Mouse (Mus musculus) limb, embryonic 13.5 days (tissue): Measurements from ENCODE around the gene Prpf40b. TPM values are rescaled to one million over a fixed set of nuclear protein-coding genes. Genes with fewer than 3 reads are reported as not detected.

Source experiments
- ATAC-seq: fragments of 200-750 bp; cut with Nextera tagmentation; 2 replicates; pipeline ENCODE4 v1.8.0; 2017; ENCODE audit warnings: low read depth, moderate number of reproducible peaks, moderate TSS enrichment; ENCODE audit not compliant: low FRiP score
- H3K27ac ChIP-seq: fragments of 300-500 bp; sonication (generic); 2 replicates; pipeline ENCODE4 v1.5.1; 2015; ENCODE audit warnings: inconsistent platforms, mild to moderate bottlenecking, moderate library complexity
- H3K27me3 ChIP-seq: fragments of 300-500 bp; sonication (generic); 2 replicates; pipeline ENCODE4 v1.6.1; 2015; ENCODE audit warnings: mild to moderate bottlenecking, inconsistent platforms
- H3K36me3 ChIP-seq: fragments of 300-500 bp; sonication (generic); 2 replicates; pipeline ENCODE4 v1.6.1; 2015; ENCODE audit warnings: inconsistent platforms, mild to moderate bottlenecking, moderate library complexity
- H3K4me1 ChIP-seq: fragments of 300-500 bp; sonication (generic); 2 replicates; pipeline ENCODE4 v1.6.1; 2015; ENCODE audit warnings: inconsistent platforms
- H3K4me2 ChIP-seq: fragments of 300-500 bp; sonication (generic); replicated peaks from 2 replicates; pipeline ENCODE4 v1.6.1; 2015; ENCODE audit warnings: inconsistent platforms, mild to moderate bottlenecking, moderate library complexity
- H3K4me3 ChIP-seq: fragments of 300-500 bp; sonication (generic); 2 replicates; pipeline ENCODE4 v1.5.1; 2015; ENCODE audit warnings: moderate library complexity, mild to moderate bottlenecking, inconsistent platforms
- H3K9ac ChIP-seq: fragments of 300-500 bp; sonication (generic); 2 replicates; pipeline ENCODE4 v1.6.1; 2015; ENCODE audit warnings: mild to moderate bottlenecking, inconsistent platforms
- H3K9me3 ChIP-seq: fragments of 300-500 bp; sonication (generic); 2 replicates; pipeline ENCODE4 v1.6.1; 2016; ENCODE audit warnings: inconsistent platforms
- WGBS: fragments of 180-500 bp; shearing (Covaris S2); methylation state at CpG from one replicate; pipeline ENCODE4 v1.1.7; 2015; 5-methylcytosine and 5-hydroxymethylcytosine counted together
- polyA plus RNA-seq: library from polyadenylated mRNA; unstranded; fragments of >200 nt; fragmentation: Nextera tagmentation; extraction: Ambion mirVana; gene quantifications from 2 replicates; pipeline ENCODE4 v1.2.1, GENCODE M21; 2015

Prpf40b gene
- polyA plus RNA-seq, 1 experiment from 2014 or later = 80.3 TPM

- H3K27me3 ChIP-seq = no peaks in the 10 kb centered on the region
- peak overlapping the region; percentile 33; the same call in 1 of the 2 replicates for H3K27ac ChIP-seq
- no peak overlapping the region for H3K4me2 ChIP-seq
- WGBS = 88% methylated on average over 9 of the region's 9 CpGs
- H3K4me3 ChIP-seq = no peak overlapping the region
- peaks cover 99% of the 10 kb centered on the region for H3K36me3 ChIP-seq
- 0 out of 2 replicates have a peak overlapping the region, but pooled peaks have one; percentile 4 for H3K9ac ChIP-seq
- no peak for ATAC-seq
- no peaks in the 10 kb centered on the region for H3K9me3 ChIP-seq
- no peaks in the 10 kb centered on the region for H3K4me1 ChIP-seq
These were observed 26.1 kb downstream of the Prpf40b start for GRCm38 (mm10) chr15:99320978-99321377.

- WGBS = 79% methylated on average over 9 of the region's 9 CpGs
- Histone ChIP-seq H3K9ac (no peak overlapping the region), H3K4me2 (no peak overlapping the region), H3K27me3 (no peaks in the 10 kb centered on the region), H3K36me3 (peaks cover 96% of the 10 kb centered on the region), H3K4me3 (no peak overlapping the region), H3K4me1 (no peaks in the 10 kb centered on the region), H3K9me3 (peaks cover 6% of the 10 kb centered on the region; the same call in 1 of the 2 replicates), H3K27ac (no peak overlapping the region)
- no peak for ATAC-seq
These were observed 29.3 kb downstream of the Prpf40b start for GRCm38 (mm10) chr15:99324151-99324550.

GRCm38 (mm10) chr15:99325598-99325997, 30.7 kb downstream of the Prpf40b start:
- Histone ChIP-seq H3K4me1 (0 out of 2 replicates have a peak, but pooled peaks cover 3% of the 10 kb centered on the region), H3K9ac (no peak overlapping the region), H3K27me3 (no peaks in the 10 kb centered on the region), H3K36me3 (peaks cover 94% of the 10 kb centered on the region), H3K4me3 (no peak overlapping the region), H3K4me2 (no peak overlapping the region), H3K9me3 (peaks cover 6% of the 10 kb centered on the region; the same call in 1 of the 2 replicates), H3K27ac (no peak overlapping the region)
- whole genome bisulfite sequencing = 89% methylated on average over 6 of the region's 6 CpGs
- no peak for ATAC-seq

GRCm38 (mm10) chr15:99326407-99326806, 31.5 kb downstream of the Prpf40b start:
- H3K9ac ChIP-seq = no peak overlapping the region
- H3K4me3 ChIP-seq = no peak overlapping the region
- peaks cover 6% of the 10 kb centered on the region; the same call in 1 of the 2 replicates for H3K9me3 ChIP-seq
- H3K36me3 ChIP-seq = peaks cover 89% of the 10 kb centered on the region
- peaks cover 3% of the 10 kb centered on the region for H3K4me1 ChIP-seq
- H3K27ac ChIP-seq = no peak overlapping the region
- 48% methylated on average over 2 of the region's 2 CpGs for WGBS
- no peak overlapping the region for H3K4me2 ChIP-seq
- H3K27me3 ChIP-seq = no peaks in the 10 kb centered on the region
- ATAC-seq = no peak

- peaks cover 9% of the 10 kb centered on the region for H3K4me1 ChIP-seq
- H3K9ac ChIP-seq = no peak overlapping the region
- H3K9me3 ChIP-seq = peaks cover 6% of the 10 kb centered on the region; the same call in 1 of the 2 replicates
- no peaks in the 10 kb centered on the region for H3K27me3 ChIP-seq
- peaks cover 89% of the 10 kb centered on the region for H3K36me3 ChIP-seq
- H3K4me2 ChIP-seq = no peak overlapping the region
- no peak overlapping the region for H3K4me3 ChIP-seq
- 72% methylated on average over 1 of the region's 1 CpGs for WGBS
- H3K27ac ChIP-seq = no peak overlapping the region
- ATAC-seq = no peak
These were observed 32.1 kb downstream of the Prpf40b start for GRCm38 (mm10) chr15:99326959-99327358.

- no peak for ATAC-seq
- H3K9ac ChIP-seq = no peak overlapping the region
- peaks cover 19% of the 10 kb centered on the region for H3K4me1 ChIP-seq
- H3K9me3 ChIP-seq = peaks cover 6% of the 10 kb centered on the region; the same call in 1 of the 2 replicates
- no peak overlapping the region for H3K4me3 ChIP-seq
- no peak overlapping the region for H3K27ac ChIP-seq
- 92% methylated on average over 5 of the region's 5 CpGs for WGBS
- H3K27me3 ChIP-seq = no peaks in the 10 kb centered on the region
- no peak overlapping the region for H3K4me2 ChIP-seq
- peaks cover 82% of the 10 kb centered on the region for H3K36me3 ChIP-seq
These were observed 33.1 kb downstream of the Prpf40b start for GRCm38 (mm10) chr15:99328011-99328410.

GRCm38 (mm10) chr15:99330324-99330723, 35.4 kb downstream of the Prpf40b start:
- no peak overlapping the region for H3K9ac ChIP-seq

GRCm38 (mm10) chr15:99331341-99331740, 36.5 kb downstream of the Prpf40b start:
- Histone ChIP-seq H3K4me1 (peaks cover 53% of the 10 kb centered on the region), H3K27ac (0 out of 2 replicates have a peak overlapping the region, but pooled peaks have one; percentile 98), H3K9ac (no peak overlapping the region), H3K27me3 (no peaks in the 10 kb centered on the region), H3K9me3 (peaks cover 6% of the 10 kb centered on the region; the same call in 1 of the 2 replicates), H3K4me2 (no peak overlapping the region), H3K4me3 (no peak overlapping the region), H3K36me3 (peaks cover 62% of the 10 kb centered on the region)
- WGBS = 87% methylated on average over 5 of the region's 5 CpGs
- ATAC-seq = no peak

More at GRCm38 (mm10) chr15:99330324-99330723, 35.4 kb downstream of the Prpf40b start:
- ATAC-seq = no peak
- no peak overlapping the region for H3K27ac ChIP-seq
- peaks cover 42% of the 10 kb centered on the region for H3K4me1 ChIP-seq
- H3K9me3 ChIP-seq = peaks cover 6% of the 10 kb centered on the region; the same call in 1 of the 2 replicates
- no peaks in the 10 kb centered on the region for H3K27me3 ChIP-seq
- H3K36me3 ChIP-seq = peaks cover 68% of the 10 kb centered on the region
- H3K4me2 ChIP-seq = no peak overlapping the region
- H3K4me3 ChIP-seq = no peak overlapping the region
- 73% methylated on average over 2 of the region's 2 CpGs for WGBS

GRCm38 (mm10) chr15:99332111-99332510, 37.2 kb downstream of the Prpf40b start:
- Histone ChIP-seq H3K36me3 (peaks cover 57% of the 10 kb centered on the region), H3K9me3 (peaks cover 4% of the 10 kb centered on the region; the same call in 1 of the 2 replicates), H3K9ac (peak overlapping the region; percentile 36; the same call in 1 of the 2 replicates), H3K4me2 (peak overlapping the region; percentile 36), H3K27me3 (no peaks in the 10 kb centered on the region), H3K27ac (peak overlapping the region; percentile 98), H3K4me1 (peaks cover 59% of the 10 kb centered on the region), H3K4me3 (no peak overlapping the region)
- no peak for ATAC-seq

- no peak overlapping the region for H3K4me3 ChIP-seq
These were observed 38.2 kb downstream of the Prpf40b start for GRCm38 (mm10) chr15:99332921-99333675.

GRCm38 (mm10) chr15:99333676-99334065, 38.8 kb downstream of the Prpf40b start:
- no peaks in the 10 kb centered on the region for H3K9me3 ChIP-seq
- peak overlapping the region; percentile 36 for H3K4me2 ChIP-seq
- peak; percentile 9; the same call in 1 of the 2 replicates for ATAC-seq
- WGBS = 62% methylated on average over 3 of the region's 3 CpGs
- peak overlapping the region; percentile 98 for H3K27ac ChIP-seq
- H3K4me3 ChIP-seq = no peak overlapping the region
- peaks cover 65% of the 10 kb centered on the region for H3K4me1 ChIP-seq
- peaks cover 41% of the 10 kb centered on the region for H3K36me3 ChIP-seq
- H3K9ac ChIP-seq = peak overlapping the region; percentile 55
- no peaks in the 10 kb centered on the region for H3K27me3 ChIP-seq

More at GRCm38 (mm10) chr15:99332921-99333675, 38.2 kb downstream of the Prpf40b start:
- 10% methylated on average over 9 of the region's 9 CpGs for WGBS
- H3K9ac ChIP-seq = peak overlapping the region; percentile 55
- peaks cover 47% of the 10 kb centered on the region for H3K36me3 ChIP-seq
- no peaks in the 10 kb centered on the region for H3K9me3 ChIP-seq
- H3K4me1 ChIP-seq = peaks cover 65% of the 10 kb centered on the region
- ATAC-seq = peak; percentile 86
- H3K4me2 ChIP-seq = peak overlapping the region; percentile 36
- peak overlapping the region; percentile 98 for H3K27ac ChIP-seq
- H3K27me3 ChIP-seq = no peaks in the 10 kb centered on the region

- peak overlapping the region; percentile 98 for H3K27ac ChIP-seq
- H3K9me3 ChIP-seq = no peaks in the 10 kb centered on the region
- peak overlapping the region; percentile 35; the same call in 1 of the 2 replicates for H3K9ac ChIP-seq
- no peak for ATAC-seq
- no peaks in the 10 kb centered on the region for H3K27me3 ChIP-seq
- no peak overlapping the region for H3K4me3 ChIP-seq
- peak overlapping the region; percentile 19; the same call in 1 of the 2 replicates for H3K4me2 ChIP-seq
- WGBS = 49% methylated on average over 6 of the region's 6 CpGs
- peaks cover 73% of the 10 kb centered on the region for H3K4me1 ChIP-seq
- H3K36me3 ChIP-seq = peaks cover 33% of the 10 kb centered on the region
These were observed 39.6 kb downstream of the Prpf40b start for GRCm38 (mm10) chr15:99334500-99334899.
